Mouse (Mus musculus) testis, adult 2 months (tissue): ENCODE data around the gene Stoml3.

Source experiments
- CTCF ChIP-seq: fragments of 200-500 bp; IDR thresholded peaks from 2 replicates; pipeline ENCODE4 v1.5.1; 2012; ENCODE audit warnings: low read depth, mild to moderate bottlenecking, inconsistent platforms, low read length, moderate library complexity; ENCODE audit not compliant: control insufficient read depth, insufficient read depth, insufficient replicate concordance
- POLR2A ChIP-seq: fragments of 200-500 bp; IDR thresholded peaks from 2 replicates; pipeline ENCODE4 v1.6.1; 2012; ENCODE audit warnings: low read depth, mild to moderate bottlenecking, inconsistent platforms, low read length, moderate library complexity; ENCODE audit not compliant: control insufficient read depth

GRCm38 (mm10) chr3:53465330-53465729 is 23.1 kb upstream of the Stoml3 start:
- no peak for TF ChIP-seq CTCF
- no peak for TF ChIP-seq POLR2A
